Comparison of ENCODE assay signal across 8 mouse cellular contexts in the genomic region with DNA sequence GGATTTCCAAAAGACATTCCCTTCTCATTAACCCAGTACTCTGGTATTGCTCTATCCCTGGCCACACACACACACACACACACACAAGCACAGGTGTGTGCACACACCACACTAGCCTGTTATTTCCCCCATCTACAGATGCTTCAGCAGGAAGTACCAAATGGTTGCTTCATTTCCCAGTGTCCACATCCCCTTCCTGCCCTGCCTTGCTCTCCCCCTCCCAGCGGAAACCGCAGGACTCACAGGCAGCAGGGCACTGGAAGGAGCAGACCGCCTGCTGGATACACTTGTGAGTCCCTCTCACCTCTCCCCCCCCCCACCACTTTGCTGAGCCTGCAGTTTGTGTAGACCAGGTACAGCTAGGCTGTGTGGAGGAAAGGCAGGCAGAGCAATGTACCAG. TPM values are rescaled to one million over a fixed set of nuclear protein-coding genes. Genes with fewer than 3 reads are reported as not detected.
DNase-seq lines count a peak whose midpoint lies in the region; TF ChIP-seq lines count a peak whose summit lies in the region.

No protein-coding gene starts in this region.

- TF ChIP-seq POLR2A in kidney, adult 2 months (IDR thresholded peaks at IDR 0.05; ENCODE audit: low read depth, low read length): no peak

- TF ChIP-seq CTCF in gastrocnemius, adult 2 months (IDR thresholded peaks at IDR 0.05): 0 out of 2 replicates have a peak, but pooled peaks have one; percentile 4
- no peak for TF ChIP-seq CTCF in kidney, adult 2 months (conservative IDR thresholded peaks at IDR 0.05; ENCODE audit: insufficient read depth, insufficient read length, low read depth, low read length)

- peaks cover 55% of the 10 kb centered on the region for H3K4me1 ChIP-seq in brown adipose tissue, adult 24 weeks (ENCODE audit: control insufficient read depth, insufficient read depth, insufficient read length, low read length)
- peaks cover 24% of the 10 kb centered on the region for H3K4me1 ChIP-seq in kidney, adult 2 months (ENCODE audit: control insufficient read depth, insufficient read depth, low read length)

- no peaks in the 10 kb centered on the region for H3K27me3 ChIP-seq in kidney, adult 2 months (replicated peaks; ENCODE audit: control insufficient read depth, insufficient read depth, low read length)

- no peaks in the 10 kb centered on the region for H3K36me3 ChIP-seq in kidney, adult 2 months (ENCODE audit: control insufficient read depth, insufficient read depth, low read length)

- H3K4me3 ChIP-seq in gastrocnemius, adult 2 months: peak overlapping the region; percentile 47
- no peak overlapping the region for H3K4me3 ChIP-seq in brown adipose tissue, adult 24 weeks (ENCODE audit: insufficient read depth, low read depth, low read length)
- H3K4me3 ChIP-seq in kidney, adult 2 months (ENCODE audit: insufficient read depth, low read depth, low read length): no peak overlapping the region

- intact Hi-C loops in gastrocnemius, adult 2 months (cut with DNase I): no loop called here
- intact Hi-C loops in gastrocnemius, postnatal 36 days (cut with DNase I): no loop called here

- H3K27ac ChIP-seq in gastrocnemius, adult 2 months: peak overlapping the region; percentile 86
- peak overlapping the region; percentile 94 for H3K27ac ChIP-seq in brown adipose tissue, adult 24 weeks (replicated peaks; ENCODE audit: low read depth, low read length)
- H3K27ac ChIP-seq in kidney, adult 2 months (ENCODE audit: insufficient read depth, low read depth, low read length): peak overlapping the region; percentile 57

- 53% methylated on average over 3 of the region's 3 CpGs for WGBS in kidney, adult 2 months

- DNase-seq in gastrocnemius, adult 2 months: peak; percentile 73
- DNase-seq in gastrocnemius, postnatal 36 days: no peak
- peak; percentile 80 for DNase-seq in kidney, adult 2 months
- peak; percentile 80 for DNase-seq in lung, postnatal 25 days (ENCODE audit: low spot score)
- peak; percentile 55 to 76 for DNase-seq in thymus, postnatal 36 days
- no peak for DNase-seq in layer of hippocampus, postnatal 36 days
- DNase-seq in c-Kit-positive CD71-positive TER-119-positive erythroid progenitor cells, embryonic 14.5 days (ENCODE audit: low spot score): no peak

RNA-seq across cellular contexts. Expression of gene Rcsd1, which starts 18.0 kb away (rescaled TPM):
- 10 to 100 TPM; 93.3 to 95.0 TPM for total RNA-seq in gastrocnemius, adult 2 months (2021)
- 10 to 100 TPM; 96.2 to 99.4 TPM for total RNA-seq in gastrocnemius, postnatal 36 days (2021)
- polyA plus RNA-seq in brown adipose tissue, adult 24 weeks (2012; ENCODE audit: insufficient read depth, insufficient read length, missing spikeins): 4.8 and 8.8 TPM in 2 replicates
- polyA plus RNA-seq in kidney, adult 2 months (2012; rRNA removed): 11.7 and 15.6 TPM in 2 replicates
- 1 to 10 TPM; 3.7 to 4.8 TPM for total RNA-seq in layer of hippocampus, postnatal 36 days (2021)

RNA-seq across cellular contexts. Expression of gene Mpzl1, which starts 57.2 kb away (rescaled TPM):
- total RNA-seq in gastrocnemius, adult 2 months (2021): 1 to 10 TPM; 7.0 to 8.7 TPM
- 1 to 10 TPM; 8.6 to 9.1 TPM for total RNA-seq in gastrocnemius, postnatal 36 days (2021)
- 3.4 and 7.4 TPM in 2 replicates for polyA plus RNA-seq in brown adipose tissue, adult 24 weeks (2012; ENCODE audit: insufficient read depth, insufficient read length, missing spikeins)
- 38.6 and 42.0 TPM in 2 replicates for polyA plus RNA-seq in kidney, adult 2 months (2012; rRNA removed)
- total RNA-seq in layer of hippocampus, postnatal 36 days (2021): 10 to 100 TPM; 35.7 to 39.6 TPM

Comparison
In these comparisons a context has a peak if more than half of its experiments do, and no peak if none do; other contexts are left out.
1. DNase-seq: peak in gastrocnemius, adult 2 months (single experiment), kidney, adult 2 months (single experiment), lung, postnatal 25 days (single experiment) and thymus, postnatal 36 days (2 of 2); none in gastrocnemius, postnatal 36 days (0 of 2), layer of hippocampus, postnatal 36 days (0 of 2) and c-Kit-positive CD71-positive TER-119-positive erythroid progenitor cells, embryonic 14.5 days (single experiment).
2. RNA of gene Rcsd1, which starts 18.0 kb away (total RNA-seq): 96.2 to 99.4 TPM in gastrocnemius, postnatal 36 days and 93.3 to 95.0 TPM in gastrocnemius, adult 2 months; 3.7 to 4.8 TPM in layer of hippocampus, postnatal 36 days; every median in the first group is over 10 times any median in the second.
3. Peak in every context shown above with its lines, with median percentiles within 50 percentile points of each other: H3K27ac ChIP-seq.